Mouse (Mus musculus) T-cell, adult 66 days (primary cell): ENCODE results near the gene Kcnk3. TPM values are rescaled to one million over a fixed set of nuclear protein-coding genes. Genes with fewer than 3 reads are reported as not detected.

Experiments
- total RNA-seq, 2 experiments: library from RNA; stranded (reverse); gene quantifications; 3 replicates in 1 of 2; 4 replicates in 1 of 2; pipeline ENCODE4 v1.2.4; 2023

Gene Kcnk3
- total RNA-seq = not detected

DNA sequence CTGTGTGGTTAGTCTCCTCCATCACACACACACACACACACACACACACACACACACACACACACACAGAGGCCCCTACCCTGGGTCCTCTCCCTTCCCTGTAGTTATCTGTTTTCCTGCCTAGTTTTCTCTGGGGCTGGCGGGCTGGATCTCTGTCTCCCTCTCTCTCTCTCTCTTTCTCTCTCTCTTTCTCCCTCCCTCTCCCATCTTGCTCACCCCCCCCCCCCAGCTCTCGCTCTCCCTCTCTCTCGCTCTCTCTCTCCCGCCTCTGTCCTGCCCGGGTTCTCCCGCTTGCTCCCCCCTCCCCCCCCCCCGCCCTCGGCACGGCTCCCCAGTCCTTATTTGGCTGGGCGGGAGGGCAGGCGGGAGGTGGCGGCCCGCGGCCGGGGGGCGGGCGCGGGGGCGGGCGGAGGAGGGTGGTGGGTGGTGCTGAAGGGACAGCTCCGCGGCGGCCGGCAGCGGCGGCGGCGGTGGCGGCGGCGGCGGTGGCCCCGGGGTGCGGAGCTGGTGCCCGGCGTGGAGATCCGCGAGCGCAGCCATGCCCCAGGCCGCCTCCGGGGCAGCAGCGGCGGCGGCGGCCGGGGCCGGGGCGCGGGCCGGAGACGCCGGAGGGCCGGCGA lies at the start of gene Kcnk3:
Kcnk3 (plus strand) TSS at position 490 of the 620 bp plus-strand sequence.

DNA sequence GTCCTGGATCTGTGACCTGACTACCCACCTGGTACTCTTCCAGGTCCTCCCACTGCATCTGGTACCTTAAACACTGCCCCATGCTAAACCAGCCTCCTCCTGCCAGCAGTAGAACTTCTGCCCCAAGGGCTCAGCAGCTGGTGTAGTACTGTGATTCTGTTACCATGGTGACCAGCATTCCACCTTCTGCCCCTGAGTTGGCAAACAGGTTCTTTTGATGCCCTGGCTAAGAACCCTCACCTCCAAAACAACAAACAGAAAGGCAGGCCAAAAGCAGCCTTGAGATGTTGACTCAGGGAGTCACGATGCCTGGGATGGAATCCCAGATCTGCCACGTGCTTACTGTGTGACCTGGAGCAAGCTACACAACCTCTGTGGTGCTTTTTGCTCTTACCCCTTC lies 42.3 kb upstream of the Kcnk3 start, which contains the start of gene Cib4:
Cib4 (minus strand) TSS at position 139 of the 400 bp plus-strand sequence.

DNA sequence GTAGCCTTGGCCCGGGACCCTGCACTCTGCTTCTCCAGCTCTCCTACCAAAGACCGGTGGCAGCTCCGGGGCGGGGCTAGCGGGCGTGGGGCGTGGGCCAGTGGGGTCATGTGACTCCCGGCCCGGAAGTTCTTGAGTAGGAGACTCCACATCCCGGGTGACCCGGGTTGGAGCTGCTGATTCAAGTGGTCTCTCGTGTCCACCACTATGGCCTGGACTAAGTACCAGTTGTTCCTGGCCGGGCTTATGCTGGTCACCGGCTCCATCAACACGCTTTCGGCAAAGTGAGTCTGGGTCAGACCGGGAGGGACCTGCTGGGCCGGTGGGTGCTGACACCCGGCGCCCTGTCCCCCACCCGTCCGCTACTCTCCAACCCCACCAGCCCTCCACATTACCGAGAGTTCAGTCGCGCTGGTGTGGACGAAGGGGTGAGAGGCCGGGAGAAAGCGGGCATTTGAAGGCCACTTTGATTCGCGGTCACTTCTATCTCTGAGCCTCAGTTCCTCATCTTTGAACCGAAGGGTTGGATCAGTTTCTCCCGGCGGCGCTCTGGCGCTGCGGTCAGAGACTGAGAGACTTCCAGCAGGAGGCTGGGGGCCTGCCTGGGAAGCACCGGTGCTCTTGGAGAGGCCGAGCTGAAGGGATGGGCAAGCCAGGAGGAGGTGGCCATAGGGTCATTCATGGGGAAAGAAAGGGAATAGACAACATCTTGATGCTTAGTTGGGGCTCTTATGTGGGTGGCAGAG lies 60.0 kb downstream of the Kcnk3 start, which contains the start of gene Slc35f6:
Slc35f6 (plus strand) TSS at position 119 of the 746 bp plus-strand sequence.

DNA sequence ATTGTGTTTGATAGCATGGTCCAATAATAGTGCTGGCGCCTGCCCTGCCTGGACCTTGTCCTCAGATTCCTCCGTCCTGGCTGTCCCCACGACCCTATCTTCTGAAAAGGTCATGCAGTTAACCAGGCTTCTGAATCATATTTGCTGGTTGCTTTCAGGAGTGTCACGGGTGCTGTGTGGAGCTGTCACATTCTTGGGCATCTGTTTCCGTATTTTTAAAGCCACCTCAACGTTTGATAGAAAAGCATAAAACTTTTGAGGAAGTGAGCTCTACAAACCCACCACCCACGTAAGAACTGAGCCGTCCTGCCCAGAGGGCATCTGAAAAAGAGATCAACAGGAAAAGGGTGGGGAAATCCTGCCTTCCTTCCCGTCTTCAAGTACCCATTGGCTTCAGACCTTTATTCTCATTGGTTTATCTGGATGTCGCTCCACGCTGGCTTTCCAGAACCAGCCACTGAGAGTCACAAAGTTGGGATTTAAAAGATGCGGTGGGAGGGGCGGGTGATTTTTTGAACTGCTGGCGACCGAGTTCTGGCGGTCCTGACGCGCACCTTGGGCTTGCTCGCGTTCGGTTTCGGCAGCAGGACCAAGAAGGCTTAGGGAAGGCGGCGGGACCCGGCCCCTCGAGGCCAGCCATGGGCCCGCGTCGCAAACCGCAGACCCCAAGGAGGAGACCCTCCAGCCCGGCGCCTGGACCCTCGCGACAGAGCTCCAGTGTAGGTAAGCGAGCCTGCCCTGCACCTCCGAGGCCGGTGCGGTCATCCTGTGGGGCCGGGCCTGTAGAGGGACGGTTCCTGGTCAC lies 78.6 kb downstream of the Kcnk3 start, which contains the start of gene Cenpa:
Cenpa (plus strand) TSS at position 387 of the 805 bp plus-strand sequence.

Other genes starting within 250 kb of the Kcnk3 start
- under 1 TPM in 1 of 2 experiments, not detected in 1; 0.15 TPM for gene Otof, start 126.2 kb upstream of the Kcnk3 start, total RNA-seq
- not detected for gene 1700001C02Rik, start 122.1 kb upstream of the Kcnk3 start, total RNA-seq
- not detected for gene Cib4, start 42.3 kb upstream of the Kcnk3 start, total RNA-seq
- gene Slc35f6, start 59.8 kb downstream of the Kcnk3 start, total RNA-seq = 10 to 100 TPM; 39.7 to 42.7 TPM
- gene Cenpa, start 78.6 kb downstream of the Kcnk3 start, total RNA-seq = 100 to 1,000 TPM; 111 to 123 TPM
- under 1 TPM; 0.35 to 0.59 TPM for gene Dpysl5, start 123.4 kb downstream of the Kcnk3 start, total RNA-seq
- 10 to 100 TPM in 1 of 2 experiments, 1 to 10 TPM in 1; 9.5 to 16.2 TPM for gene Mapre3, start 226.5 kb downstream of the Kcnk3 start, total RNA-seq